Mouse (Mus musculus) liver, embryonic 14.5 days (tissue): Measurements from ENCODE around the gene Dennd1c.

ENCODE experiments used
- CTCF ChIP-seq: IDR thresholded peaks from 2 replicates; pipeline ENCODE4 v1.5.1; 2016; ENCODE audit warnings: antibody characterized with exemption, low read depth, control low read depth
- EP300 ChIP-seq: IDR thresholded peaks from 2 replicates; pipeline ENCODE4 v1.6.1; 2016; ENCODE audit warnings: antibody characterized with exemption, low read depth

- no peak for TF ChIP-seq CTCF
- TF ChIP-seq EP300, result no peak
Observed at GRCm38 (mm10) chr17:57116801-57117200, 38.5 kb upstream of the Dennd1c start.
